ENCODE assay signal across 8 mouse cellular contexts in genomic region chr3:32708052-32708367, GRCm38 (mm10). TPM values are rescaled to one million over a fixed set of nuclear protein-coding genes. Genes with fewer than 3 reads are reported as not detected.
DNase-seq lines count a peak whose midpoint lies in the region; ATAC-seq and TF ChIP-seq lines count a peak whose summit lies in the region.

No protein-coding gene starts in this region.

- H3K27ac ChIP-seq in layer of hippocampus, adult 2 months, result peak overlapping the region; percentile 63
- H3K27ac ChIP-seq in embryonic facial prominence, embryonic 12.5 days, result no peak overlapping the region
- no peak overlapping the region for H3K27ac ChIP-seq in hindbrain, postnatal 0 days
- H3K27ac ChIP-seq in midbrain, embryonic 16.5 days (ENCODE audit: low read length), result 0 out of 2 replicates have a peak overlapping the region, but pooled peaks have one; percentile 90

- H3K4me2 ChIP-seq in embryonic facial prominence, embryonic 12.5 days (replicated peaks), result peak overlapping the region; percentile 41
- peak overlapping the region; percentile 49 for H3K4me2 ChIP-seq in hindbrain, postnatal 0 days (ENCODE audit: low read depth, low read length)
- H3K4me2 ChIP-seq in midbrain, embryonic 16.5 days (ENCODE audit: low read length), result peak overlapping the region; percentile 56

- TF ChIP-seq CTCF in layer of hippocampus, adult 2 months (conservative IDR thresholded peaks at IDR 0.05), result no peak
- no peak for TF ChIP-seq CTCF in hindbrain, postnatal 0 days (IDR thresholded peaks at IDR 0.05; ENCODE audit: low read depth)

- no peak for ATAC-seq in embryonic facial prominence, embryonic 12.5 days (ENCODE audit: insufficient number of reproducible peaks, insufficient read depth, low FRiP score, low TSS enrichment)
- no peak for ATAC-seq in hindbrain, postnatal 0 days
- no peak for ATAC-seq in midbrain, embryonic 16.5 days

- H3K4me3 ChIP-seq in layer of hippocampus, adult 2 months, result peak overlapping the region; percentile 82
- H3K4me3 ChIP-seq in embryonic facial prominence, embryonic 12.5 days, result peak overlapping the region; percentile 88
- H3K4me3 ChIP-seq in hindbrain, postnatal 0 days (ENCODE audit: low read length), result peak overlapping the region; percentile 70
- H3K4me3 ChIP-seq in midbrain, embryonic 16.5 days (ENCODE audit: low read depth, low read length), result peak overlapping the region; percentile 96

- H3K4me1 ChIP-seq in embryonic facial prominence, embryonic 12.5 days, result peaks cover 7% of the 10 kb centered on the region
- H3K4me1 ChIP-seq in hindbrain, postnatal 0 days (ENCODE audit: insufficient read depth, low read length), result no peaks in the 10 kb centered on the region
- peaks cover 11% of the 10 kb centered on the region for H3K4me1 ChIP-seq in midbrain, embryonic 16.5 days (ENCODE audit: control insufficient read depth, insufficient read depth, low read length)

- WGBS in embryonic facial prominence, embryonic 12.5 days, result 4% methylated on average over 4 of the region's 4 CpGs
- WGBS in hindbrain, postnatal 0 days, result 7% methylated on average over 4 of the region's 4 CpGs
- 3% methylated on average over 4 of the region's 4 CpGs for WGBS in midbrain, embryonic 16.5 days

- H3K36me3 ChIP-seq in embryonic facial prominence, embryonic 12.5 days, result peaks cover 14% of the 10 kb centered on the region
- peaks cover 7% of the 10 kb centered on the region for H3K36me3 ChIP-seq in hindbrain, postnatal 0 days (ENCODE audit: insufficient read depth, low read length)
- peaks cover 2% of the 10 kb centered on the region for H3K36me3 ChIP-seq in midbrain, embryonic 16.5 days (ENCODE audit: control insufficient read depth, insufficient read depth, low read length)

- H3K27me3 ChIP-seq in embryonic facial prominence, embryonic 12.5 days, result no peaks in the 10 kb centered on the region
- H3K27me3 ChIP-seq in hindbrain, postnatal 0 days (ENCODE audit: insufficient read depth, low read length), result no peaks in the 10 kb centered on the region
- no peaks in the 10 kb centered on the region for H3K27me3 ChIP-seq in midbrain, embryonic 16.5 days (ENCODE audit: control insufficient read depth, insufficient read depth, low read depth, low read length)

- peak overlapping the region; percentile 91; the same call in 1 of the 2 replicates for H3K9ac ChIP-seq in embryonic facial prominence, embryonic 12.5 days
- H3K9ac ChIP-seq in hindbrain, postnatal 0 days (replicated peaks; ENCODE audit: low read length), result 0 out of 2 replicates have a peak overlapping the region, but pooled peaks have one; percentile 69
- H3K9ac ChIP-seq in midbrain, embryonic 16.5 days (ENCODE audit: low read depth, low read length), result peak overlapping the region; percentile 35; the same call in 1 of the 2 replicates

- no peaks in the 10 kb centered on the region for H3K9me3 ChIP-seq in embryonic facial prominence, embryonic 12.5 days
- no peaks in the 10 kb centered on the region for H3K9me3 ChIP-seq in hindbrain, postnatal 0 days (ENCODE audit: low read length)
- no peaks in the 10 kb centered on the region for H3K9me3 ChIP-seq in midbrain, embryonic 16.5 days (replicated peaks; ENCODE audit: control insufficient read depth, low read length, poor library complexity, severe bottlenecking)

- no peak for DNase-seq in layer of hippocampus, adult 2 months (ENCODE audit: low spot score in 2 of 2)
- DNase-seq in layer of hippocampus, adult 9-11 months, result no peak
- no peak for DNase-seq in hindbrain, postnatal 0 days (ENCODE audit: low spot score)
- DNase-seq in frontal cortex, postnatal 36 days (ENCODE audit: low spot score in 2 of 2), result no peak
- DNase-seq in left cerebral cortex, postnatal 10 days (ENCODE audit: extremely low spot score in 1 of 2, low spot score in 2 of 2), result no peak
- no peak for DNase-seq in kidney, adult 9 months

- intact Hi-C loops in left cerebral cortex, postnatal 10 days (cut with DNase I), result no loop called here

RNA-seq across cellular contexts. Expression of gene Actl6a, which starts 1.9 kb away (rescaled TPM):
- 10 to 100 TPM; 19.2 to 20.4 TPM for total RNA-seq in layer of hippocampus, adult 2 months (2021)
- polyA plus RNA-seq in embryonic facial prominence, embryonic 12.5 days (2016; fragmentation: Nextera tagmentation; extraction: Ambion mirVana), result 186 and 197 TPM in 2 replicates
- total RNA-seq in hindbrain, postnatal 0 days (2014; rRNA removed), result 42.2 and 50.1 TPM in 2 replicates
- 52.9 and 55.4 TPM in 2 replicates for polyA plus RNA-seq in hindbrain, postnatal 0 days (2015; fragmentation: Nextera tagmentation; extraction: Ambion mirVana)
- 51.6 and 66.6 TPM in 2 replicates for polyA plus RNA-seq in midbrain, embryonic 16.5 days (2015; fragmentation: Nextera tagmentation; extraction: Ambion mirVana)
- 10 to 100 TPM; 13.1 to 17.9 TPM for total RNA-seq in left cerebral cortex, postnatal 10 days (2021)

RNA-seq across cellular contexts. Expression of gene Ndufb5, which starts 28.8 kb away (rescaled TPM):
- 100 to 1,000 TPM; 192 to 210 TPM for total RNA-seq in layer of hippocampus, adult 2 months (2021)
- polyA plus RNA-seq in embryonic facial prominence, embryonic 12.5 days (2016; fragmentation: Nextera tagmentation; extraction: Ambion mirVana), result 303 and 311 TPM in 2 replicates
- 494 and 640 TPM in 2 replicates for total RNA-seq in hindbrain, postnatal 0 days (2014; rRNA removed)
- polyA plus RNA-seq in hindbrain, postnatal 0 days (2015; fragmentation: Nextera tagmentation; extraction: Ambion mirVana), result 397 and 399 TPM in 2 replicates
- polyA plus RNA-seq in midbrain, embryonic 16.5 days (2015; fragmentation: Nextera tagmentation; extraction: Ambion mirVana), result 297 and 301 TPM in 2 replicates
- 100 to 1,000 TPM; 194 to 198 TPM for total RNA-seq in left cerebral cortex, postnatal 10 days (2021)

RNA-seq across cellular contexts. Expression of gene Mrpl47, which starts 29.4 kb away (rescaled TPM):
- total RNA-seq in layer of hippocampus, adult 2 months (2021), result 10 to 100 TPM; 19.7 to 20.1 TPM
- 37.0 and 38.1 TPM in 2 replicates for polyA plus RNA-seq in embryonic facial prominence, embryonic 12.5 days (2016; fragmentation: Nextera tagmentation; extraction: Ambion mirVana)
- total RNA-seq in hindbrain, postnatal 0 days (2014; rRNA removed), result 4.4 and 7.5 TPM in 2 replicates
- polyA plus RNA-seq in hindbrain, postnatal 0 days (2015; fragmentation: Nextera tagmentation; extraction: Ambion mirVana), result 27.7 and 29.1 TPM in 2 replicates
- 23.7 and 26.9 TPM in 2 replicates for polyA plus RNA-seq in midbrain, embryonic 16.5 days (2015; fragmentation: Nextera tagmentation; extraction: Ambion mirVana)
- total RNA-seq in left cerebral cortex, postnatal 10 days (2021), result 10 to 100 TPM; 18.9 to 24.0 TPM

Comparison
In these comparisons a context has a peak if more than half of its experiments do, and no peak if none do; other contexts are left out.
1. H3K27ac ChIP-seq: peak in layer of hippocampus, adult 2 months (single experiment) and midbrain, embryonic 16.5 days (single experiment); none in embryonic facial prominence, embryonic 12.5 days (single experiment) and hindbrain, postnatal 0 days (single experiment).
2. H3K9ac ChIP-seq: peak in every context shown above with its lines; median percentile 91 in embryonic facial prominence, embryonic 12.5 days; 69 in hindbrain, postnatal 0 days; 35 in midbrain, embryonic 16.5 days.
3. Peak in every context shown above with its lines, with median percentiles within 50 percentile points of each other: H3K4me3 ChIP-seq and H3K4me2 ChIP-seq.